Mouse (Mus musculus) CD4-positive, CD25-positive, alpha-beta regulatory T cell, adult 2 months (primary cell): Measurements from ENCODE around the gene Zfp672.

Source experiments
- DNase-seq: peaks from one replicate; pipeline ENCODE4 v3.0.0-alpha.2; 2012; ENCODE audit warnings: low read depth, low spot score

Zfp672 gene

DNA sequence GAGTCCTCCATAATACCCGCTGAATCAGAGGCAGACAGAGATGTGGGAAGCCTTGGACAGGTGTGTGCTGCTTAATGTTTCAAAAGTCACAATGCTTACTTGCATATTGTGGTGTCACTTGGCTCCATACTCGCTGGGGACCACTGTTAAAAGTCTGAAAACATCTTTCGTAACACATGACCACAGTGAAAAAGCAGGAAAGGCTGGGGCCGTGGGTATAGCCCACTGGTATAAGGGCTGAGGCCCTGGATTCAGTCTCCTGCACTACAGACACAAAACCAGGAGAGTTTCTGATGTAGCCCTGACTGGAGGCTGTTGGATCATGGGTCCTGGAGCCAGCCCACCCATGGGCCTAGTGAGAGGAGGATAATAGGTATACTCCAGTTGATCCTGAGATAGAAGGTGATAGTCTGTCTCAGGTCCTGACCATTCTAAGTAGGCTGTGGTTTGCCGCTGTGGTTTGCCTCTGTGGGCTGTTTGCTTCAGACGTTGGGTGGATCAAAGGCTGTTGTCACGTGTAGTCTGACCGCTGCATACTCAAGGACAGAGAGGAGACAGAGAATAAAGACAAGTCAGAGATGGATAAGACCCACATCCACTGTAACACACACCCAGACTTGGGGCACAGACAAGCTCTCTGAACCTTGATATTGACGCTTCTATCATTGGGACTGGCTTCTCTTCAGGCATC lies 40.0 kb downstream of the Zfp672 start:
- peak; percentile 19 for DNase-seq

DNA sequence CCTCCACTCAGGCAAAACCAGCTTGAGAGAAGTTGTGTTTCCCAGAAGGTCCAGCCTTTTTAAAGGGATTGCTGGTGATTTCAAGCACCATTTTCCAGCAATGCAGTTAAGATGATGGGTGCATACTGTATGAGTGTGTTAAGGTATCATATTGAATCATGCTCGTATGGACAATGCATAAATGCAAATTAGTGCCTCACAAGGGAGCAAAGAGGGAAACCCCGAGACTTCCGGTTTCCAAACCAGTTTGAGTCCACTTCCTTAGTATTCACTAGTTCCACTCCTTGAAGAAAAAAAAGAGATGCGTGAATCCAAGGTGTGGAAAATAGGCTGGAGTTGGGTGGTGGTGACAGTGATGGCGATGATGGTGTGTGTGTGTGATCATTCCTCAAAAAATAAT lies 47.6 kb downstream of the Zfp672 start:
- no peak for DNase-seq

DNA sequence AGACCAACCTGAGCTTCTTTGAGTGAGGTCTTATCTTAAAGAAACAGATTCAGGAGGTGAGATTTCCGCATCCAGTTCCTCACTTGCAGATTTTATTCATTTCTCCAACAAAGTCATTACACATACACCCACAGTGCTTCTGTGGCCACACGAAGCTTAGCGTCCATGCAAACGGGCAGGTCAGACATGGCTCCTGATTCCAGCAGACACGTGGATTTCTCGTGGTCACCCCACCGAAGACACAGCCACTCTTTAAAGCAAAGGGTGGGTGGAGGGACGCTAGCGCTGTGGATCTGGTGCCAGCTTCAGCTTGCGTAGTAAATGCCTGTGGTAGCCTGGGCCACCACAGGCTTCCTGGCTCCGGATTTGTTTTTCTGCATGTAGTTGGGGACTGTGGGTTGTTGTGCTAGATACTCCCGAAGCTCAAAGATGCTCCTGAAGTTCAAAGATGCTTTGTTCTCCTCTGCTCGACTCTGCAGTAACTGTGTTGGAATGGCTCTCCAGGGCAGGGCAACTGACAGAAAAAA lies 48.1 kb downstream of the Zfp672 start:
- no peak for DNase-seq

DNA sequence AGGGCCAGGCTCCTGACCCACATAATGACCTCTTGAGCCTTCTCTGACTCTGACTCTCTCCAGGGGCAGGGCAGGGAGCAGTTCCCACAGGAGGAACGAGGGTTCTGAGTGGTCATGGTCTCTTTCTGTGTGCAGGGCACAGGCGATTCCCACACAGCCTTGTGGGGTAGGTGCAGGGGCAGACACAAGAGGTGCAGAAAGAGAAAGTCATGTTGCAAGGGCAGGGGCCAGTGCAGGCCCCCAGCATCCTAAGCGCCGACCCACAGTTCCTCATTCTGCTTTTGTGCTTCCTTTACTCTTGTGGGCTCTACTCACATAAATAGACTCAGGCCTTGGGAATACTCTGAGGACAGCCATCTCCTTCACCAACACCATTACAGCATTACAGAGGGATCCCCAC lies 54.4 kb downstream of the Zfp672 start:
- DNase-seq = no peak

DNA sequence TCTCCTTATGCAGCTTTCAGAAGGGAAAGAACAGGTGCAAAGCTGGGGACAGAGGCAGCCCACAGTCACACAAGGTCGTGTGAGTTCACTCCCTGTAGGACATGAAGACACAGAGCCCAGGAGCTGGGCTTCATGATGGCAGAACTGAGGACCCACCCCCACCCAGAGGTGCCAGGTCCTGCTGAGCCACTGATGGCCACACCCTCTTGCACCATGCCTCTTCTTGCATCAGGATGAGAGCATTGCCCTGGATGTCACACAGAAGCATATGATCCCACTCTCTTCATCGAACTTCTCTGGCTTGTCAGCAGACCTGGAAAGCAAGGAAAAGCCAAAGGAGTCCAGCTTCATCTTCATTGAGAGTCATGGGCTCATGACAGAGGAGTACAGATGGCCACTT lies 55.6 kb downstream of the Zfp672 start, which contains the start of gene 4930438A08Rik:
4930438A08Rik (plus strand) TSS at position 228 of the 400 bp plus-strand sequence.
- no peak for DNase-seq

DNA sequence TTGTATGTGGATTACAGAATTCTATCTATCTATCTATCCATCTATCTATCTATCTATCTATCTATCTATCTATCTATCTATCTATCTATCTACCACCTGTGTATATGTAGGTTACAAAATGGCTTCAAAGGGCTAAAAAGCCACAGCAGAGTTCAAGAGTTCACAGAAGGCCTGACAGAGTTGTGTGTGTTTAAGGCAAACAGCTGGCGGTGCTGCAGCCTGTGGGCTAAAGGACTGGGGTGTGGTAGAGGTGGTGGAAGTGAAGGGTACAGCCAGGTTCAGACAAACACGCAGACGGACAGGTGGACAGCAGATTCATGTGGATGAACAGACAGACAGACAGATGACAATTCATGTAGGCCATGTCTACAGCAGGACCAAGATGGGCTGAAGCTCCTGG lies 61.9 kb downstream of the Zfp672 start:
- DNase-seq = no peak
